Mouse (Mus musculus): ENCODE data around the gene Pold4.
"Not testable (repeated sequence)": the region's sequence is repeated elsewhere in the genome, so short reads cannot be mapped to it uniquely, and the experiment has no call there.

Gene Pold4

GRCm38 (mm10) chr19:4229451-4230076 is 2.1 kb upstream of the Pold4 start:
- no peak for DNase-seq

GRCm38 (mm10) chr19:4230415-4230814 is 1.3 kb upstream of the Pold4 start:
- DNase-seq, result no peak

DNA sequence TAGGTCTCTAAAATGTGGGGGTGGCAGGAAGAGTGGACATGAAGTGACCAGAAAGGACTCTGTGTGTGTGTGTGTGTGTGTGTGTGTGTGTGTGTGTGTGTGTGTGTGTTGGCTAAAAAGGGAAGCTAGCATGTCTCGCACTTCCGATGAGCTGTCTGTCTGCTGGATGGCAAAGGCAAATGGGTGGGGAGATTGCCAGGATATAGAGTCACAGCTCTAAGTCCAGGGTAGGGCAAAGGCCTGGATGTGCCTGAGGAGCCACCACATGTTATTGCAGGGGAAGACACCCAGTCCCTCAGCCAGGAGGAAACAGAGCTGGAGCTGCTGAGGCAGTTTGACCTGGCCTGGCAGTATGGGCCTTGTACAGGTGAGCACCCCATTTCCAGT is 480 bp downstream of the Pold4 start:
- no peak for DNase-seq

- DNase-seq, result no peak
Measured at GRCm38 (mm10) chr19:4232651-4233050, 952 bp downstream of the Pold4 start.

DNA sequence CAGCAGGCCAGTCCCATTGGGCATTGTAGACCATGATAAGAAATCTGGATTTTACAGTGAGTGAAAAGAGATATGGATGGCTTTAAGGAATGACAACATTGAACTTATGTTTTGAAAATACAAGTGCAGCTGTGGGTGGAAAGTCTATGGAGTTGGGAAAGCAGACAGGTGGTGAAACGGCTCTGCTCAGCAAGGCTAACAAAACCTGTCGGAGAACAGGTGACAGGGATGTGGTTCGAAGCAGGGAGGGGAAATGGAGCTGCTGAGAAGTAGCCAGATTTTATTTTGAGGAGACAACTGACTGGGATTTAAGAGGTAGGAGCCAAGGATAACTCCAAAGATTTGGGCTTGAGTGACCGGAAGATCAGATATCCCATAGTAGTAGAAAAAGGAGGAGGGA is 2.8 kb downstream of the Pold4 start:
- no peak for DNase-seq

- DNase-seq, result no peak
Measured at GRCm38 (mm10) chr19:4240247-4240668, 8.6 kb downstream of the Pold4 start.

DNA sequence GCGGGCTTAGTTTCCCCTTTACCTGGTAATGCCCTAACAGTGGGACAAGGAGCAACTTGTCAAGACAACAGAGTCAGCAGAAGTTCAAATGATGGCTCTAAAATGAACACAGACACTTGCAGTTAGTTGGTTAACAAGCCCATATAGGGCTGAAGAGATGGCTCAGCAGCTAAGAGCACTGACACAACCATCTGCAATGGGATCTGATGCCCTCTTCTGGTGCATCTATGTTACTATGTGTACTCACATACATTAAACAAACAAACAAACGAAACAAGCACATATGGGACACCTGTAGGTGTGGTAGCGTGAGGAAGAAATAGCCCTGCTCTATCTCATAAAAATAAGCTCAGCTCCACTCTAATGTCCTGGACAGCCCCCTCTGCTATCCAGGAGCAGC is 10.7 kb downstream of the Pold4 start:
- DNase-seq, result no peak

DNA sequence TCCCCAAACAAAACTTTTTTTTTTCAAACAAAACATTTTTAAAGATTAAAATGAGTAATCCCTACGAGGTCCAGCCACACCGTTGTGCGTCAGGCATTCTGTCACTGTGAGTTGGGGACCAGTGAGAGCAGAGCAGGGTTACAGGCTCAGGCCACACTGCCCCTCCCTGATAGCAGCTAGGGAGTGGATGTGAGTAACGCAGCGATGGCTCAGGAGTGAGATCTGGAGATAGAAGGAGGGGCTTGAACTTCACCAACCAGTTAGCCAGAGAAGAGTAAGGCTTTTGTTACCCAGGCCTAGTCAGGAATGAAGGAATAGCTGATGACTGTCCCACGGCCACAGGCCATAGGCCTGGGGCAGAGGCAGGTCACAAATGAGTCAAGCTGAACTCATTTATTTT is 13.1 kb downstream of the Pold4 start:
- no peak for DNase-seq

DNA sequence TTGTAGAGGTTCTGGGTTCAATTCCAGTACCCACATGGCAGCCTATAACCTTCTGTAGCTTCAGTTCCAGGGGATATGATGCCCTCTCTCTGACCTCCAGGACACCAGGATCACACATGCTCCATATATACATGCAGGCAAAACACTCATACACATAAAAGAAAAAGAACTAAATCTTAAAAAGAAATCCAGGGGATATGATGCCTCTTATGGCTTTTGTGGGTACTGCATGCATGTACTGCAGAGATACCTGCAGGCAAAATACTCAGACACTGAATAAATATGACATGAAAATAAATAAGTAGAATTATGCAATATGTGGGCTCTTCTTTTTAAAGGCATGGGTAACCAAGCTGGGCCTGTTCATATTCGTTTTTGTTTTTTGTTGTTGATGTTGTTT is 15.3 kb downstream of the Pold4 start:
- peak; percentile 39 for DNase-seq

DNA sequence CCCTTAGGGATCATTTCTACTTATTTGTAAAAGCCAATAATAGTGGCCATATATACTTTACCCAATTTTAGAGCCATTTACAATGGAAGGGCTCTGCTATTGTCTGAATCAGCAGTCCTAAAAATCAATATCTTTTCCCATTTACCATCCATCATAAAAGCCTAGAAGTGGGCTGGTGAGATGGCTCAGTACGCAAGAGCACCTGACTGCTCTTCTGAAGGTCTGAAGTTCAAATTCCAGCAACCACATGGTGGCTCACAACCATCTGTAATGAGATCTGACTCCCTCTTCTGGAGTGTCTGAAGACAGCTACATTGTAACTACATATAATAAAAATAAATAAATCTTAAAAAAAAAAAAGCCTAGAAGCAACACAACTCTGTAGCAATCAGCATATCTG is 17.0 kb downstream of the Pold4 start:
- not testable (repeated sequence) for DNase-seq

DNA sequence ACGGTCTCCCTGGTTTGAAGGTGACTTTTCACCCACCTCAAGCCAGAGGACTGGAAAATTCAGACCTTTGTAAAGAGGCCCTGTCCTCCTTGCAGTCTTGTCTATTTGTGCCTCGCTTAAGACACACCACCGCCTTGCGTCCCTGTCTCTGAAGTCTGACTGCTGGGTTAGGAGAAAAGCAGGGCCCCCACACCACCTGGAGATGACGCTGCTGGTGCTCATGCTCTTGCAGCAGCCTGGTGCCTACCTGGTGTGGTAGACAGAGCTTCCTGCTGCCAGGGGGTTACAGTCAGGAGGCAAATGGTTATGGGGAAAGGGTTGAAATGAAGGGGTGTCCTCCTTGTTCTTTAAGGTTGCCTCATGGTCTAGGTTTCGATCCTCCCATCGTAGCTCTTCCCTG is 22.5 kb downstream of the Pold4 start:
- DNase-seq, result no peak

GRCm38 (mm10) chr19:4255583-4256162 is 24.0 kb downstream of the Pold4 start:
- DNase-seq, result peak; percentile 24

DNA sequence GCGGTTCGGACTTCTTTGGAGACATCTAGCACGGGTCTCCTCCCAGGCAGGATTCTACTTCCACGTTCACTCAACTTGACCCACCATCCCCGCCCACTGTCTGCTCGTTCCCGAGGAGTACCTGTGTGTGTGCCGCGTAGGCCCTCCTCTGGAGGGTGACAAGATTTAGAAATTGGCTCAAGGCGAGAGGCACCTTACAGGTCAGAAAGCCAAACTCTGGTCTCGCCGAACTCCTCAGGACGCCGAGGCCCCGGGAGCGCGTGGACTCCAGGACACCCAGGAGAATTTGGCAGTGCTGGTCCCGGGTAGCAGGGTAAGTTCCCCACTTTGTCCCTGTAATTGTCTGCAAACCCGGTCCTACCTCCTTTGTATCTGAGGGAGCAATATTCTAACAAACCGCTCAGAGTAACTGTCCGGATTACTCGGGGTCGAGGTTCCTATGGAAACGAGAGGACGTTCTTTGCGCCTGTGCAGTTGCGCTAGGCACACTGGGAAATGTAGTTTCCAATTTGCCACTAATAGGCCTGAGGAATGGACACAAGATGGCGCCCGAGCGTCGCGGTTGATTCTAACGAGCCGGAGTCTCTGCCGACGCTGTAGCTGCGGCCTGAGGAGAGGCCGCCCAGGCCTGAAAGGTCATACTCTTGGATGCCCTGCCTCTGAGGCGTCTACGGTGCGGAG is 25.7 kb downstream of the Pold4 start:
- peak; percentile 93 for DNase-seq

- DNase-seq, result no peak
Measured at GRCm38 (mm10) chr19:4257897-4258252, 26.2 kb downstream of the Pold4 start.

DNA sequence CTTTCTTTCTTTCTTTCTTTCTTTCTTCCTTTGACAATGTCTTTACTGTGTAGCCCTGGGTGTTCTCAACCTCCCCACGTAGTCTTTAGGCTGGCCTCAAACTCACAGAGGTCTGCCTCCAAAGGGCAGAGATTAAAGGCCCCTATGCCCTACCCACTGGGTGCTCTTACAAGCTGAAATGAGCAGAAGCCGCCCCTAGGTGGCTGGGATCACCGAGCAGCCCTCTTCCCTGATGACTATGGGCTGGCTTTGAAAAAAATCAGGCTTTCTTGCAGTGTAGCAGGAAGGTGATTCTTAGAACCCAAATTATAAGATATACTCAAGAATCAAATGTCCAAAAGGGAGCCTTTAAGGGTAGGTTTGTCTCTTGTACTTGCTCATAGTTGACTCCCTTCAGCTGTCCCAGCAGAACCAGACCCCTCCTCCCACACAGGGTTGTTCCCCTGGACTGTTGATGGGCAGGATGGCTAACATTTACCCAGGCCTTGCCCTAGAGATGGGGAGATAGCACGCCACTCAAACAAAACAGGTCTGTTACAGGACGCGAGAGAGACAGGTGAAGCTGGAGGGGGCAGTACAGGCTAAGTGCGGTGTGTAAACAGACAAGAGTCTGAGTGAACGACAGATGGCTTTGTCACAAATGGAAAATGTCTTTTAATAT is 29.5 kb downstream of the Pold4 start:
- DNase-seq, result peak; percentile 70

GRCm38 (mm10) chr19:4262756-4263155 is 31.1 kb downstream of the Pold4 start:
- DNase-seq, result no peak

DNA sequence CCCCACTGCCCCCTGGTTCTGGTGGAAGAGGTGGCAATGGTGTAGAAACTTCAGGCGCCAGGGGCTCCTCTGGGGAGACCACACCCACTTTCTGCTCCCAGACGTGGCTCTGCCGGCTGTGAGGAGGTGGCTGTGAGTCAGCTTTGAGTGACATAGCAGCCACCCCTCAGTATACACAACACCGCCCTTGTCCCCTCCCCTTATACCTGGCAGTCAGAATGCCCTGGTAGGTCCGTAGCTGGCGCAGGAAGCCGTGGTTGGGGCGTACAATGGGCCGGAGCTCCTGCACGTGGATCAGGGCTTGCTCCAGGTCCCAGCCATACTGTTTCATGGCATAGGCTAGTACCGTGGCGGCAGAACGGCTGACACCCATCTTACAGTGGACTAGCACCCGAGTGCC is 32.0 kb downstream of the Pold4 start:
- no peak for DNase-seq

DNA sequence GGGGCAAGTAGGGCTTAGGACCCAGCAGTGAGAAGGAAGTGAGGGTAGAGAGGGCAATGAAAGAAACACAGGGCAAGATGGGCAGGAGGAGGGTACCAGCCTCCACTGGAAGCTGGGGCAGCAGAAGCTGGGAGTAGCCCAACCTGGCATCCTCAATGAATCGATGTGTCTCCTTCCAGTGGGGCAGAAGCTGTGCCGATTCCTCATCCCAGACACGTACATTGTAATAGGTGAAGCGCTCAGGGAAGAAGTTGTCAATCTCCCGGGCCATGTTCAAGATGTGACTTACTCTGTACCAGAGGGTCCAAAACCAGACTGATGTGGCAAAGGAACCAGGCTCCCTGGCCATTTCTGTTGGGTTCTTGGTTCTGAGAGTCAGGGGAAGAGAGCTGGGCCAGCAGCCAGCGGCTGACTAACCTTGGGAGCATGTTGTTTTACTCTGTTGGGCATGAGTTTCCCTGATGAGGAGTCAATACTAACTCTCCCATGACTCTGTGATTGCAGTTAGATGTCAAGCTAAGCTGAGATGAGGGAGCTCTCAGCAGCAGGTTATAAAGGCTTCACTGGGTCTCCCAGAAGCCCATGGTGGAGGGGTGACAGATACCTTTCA is 32.6 kb downstream of the Pold4 start:
- DNase-seq, result no peak

DNA sequence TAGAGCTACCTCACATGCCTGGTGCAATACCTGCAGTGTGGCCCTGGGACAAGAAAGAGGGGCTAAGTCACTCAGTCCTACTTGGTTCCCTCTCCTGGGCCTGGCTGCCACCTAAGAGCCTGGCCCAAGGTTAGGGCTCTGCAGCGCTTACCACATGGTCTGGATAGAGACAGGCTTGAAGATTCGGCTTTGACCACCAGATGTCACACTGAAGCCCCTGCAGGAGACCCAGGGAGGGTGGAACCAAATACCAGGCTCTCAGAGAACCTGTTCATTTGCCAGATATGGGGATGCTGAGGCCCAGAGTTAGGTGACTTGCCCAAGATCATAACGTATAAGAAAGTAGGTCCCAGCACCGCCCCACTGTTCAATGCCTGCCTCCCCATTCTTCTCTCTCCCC is 34.3 kb downstream of the Pold4 start:
- DNase-seq, result peak; percentile 59

- DNase-seq, result peak; percentile 67
Measured at GRCm38 (mm10) chr19:4268566-4269361, 37.1 kb downstream of the Pold4 start, which contains the start of gene Ssh3. Gene Ssh3 (minus strand): TSS chr19:4269180.

- no peak for DNase-seq
Measured at GRCm38 (mm10) chr19:4270187-4270586, 38.5 kb downstream of the Pold4 start.

DNA sequence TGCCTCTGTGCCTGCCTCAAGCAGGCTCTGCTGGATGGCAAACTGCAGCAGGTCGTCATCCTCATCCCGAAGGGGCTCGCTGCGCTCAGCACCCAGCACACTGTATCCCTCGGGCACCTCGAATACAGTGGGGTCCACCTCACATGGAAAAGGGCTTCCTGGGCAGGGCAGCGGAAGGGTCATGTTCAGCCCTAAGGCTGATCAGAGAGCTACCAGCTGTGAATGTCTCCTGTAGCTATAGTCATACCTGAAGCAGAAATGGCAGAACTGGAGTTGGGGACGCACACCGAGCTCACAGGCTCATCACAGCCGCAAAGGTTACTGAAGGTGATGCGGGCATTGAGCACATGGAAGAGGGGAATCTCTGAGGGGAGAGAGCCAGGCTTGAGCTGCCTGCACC is 39.3 kb downstream of the Pold4 start:
- no peak for DNase-seq

- DNase-seq, result no peak
Measured at GRCm38 (mm10) chr19:4279487-4279886, 47.8 kb downstream of the Pold4 start.

Measured in thymus, postnatal 14 days (tissue).